Mouse (Mus musculus) limb, embryonic 12.5 days (tissue): ENCODE results near the gene Pyroxd1. TPM values are rescaled to one million over a fixed set of nuclear protein-coding genes. Genes with fewer than 3 reads are reported as not detected.

Experiments used
- ATAC-seq: fragments of 200-750 bp; cut with Nextera tagmentation; 2 replicates; pipeline ENCODE4 v1.8.0; 2017; ENCODE audit warnings: low read depth, moderate TSS enrichment; ENCODE audit not compliant: insufficient number of reproducible peaks, insufficient read depth, low FRiP score, low TSS enrichment
- H3K27ac ChIP-seq: fragments of 300-500 bp; sonication (generic); 2 replicates; pipeline ENCODE4 v1.5.1; 2016; ENCODE audit warnings: mild to moderate bottlenecking, moderate library complexity
- H3K27me3 ChIP-seq: fragments of 300-500 bp; sonication (generic); 2 replicates; pipeline ENCODE4 v1.6.1; 2016; ENCODE audit warnings: mild to moderate bottlenecking, moderate library complexity
- H3K36me3 ChIP-seq: fragments of 300-500 bp; sonication (generic); 2 replicates; pipeline ENCODE4 v1.6.1; 2016; ENCODE audit warnings: mild to moderate bottlenecking, moderate library complexity
- H3K4me1 ChIP-seq: fragments of 300-500 bp; sonication (generic); replicated peaks from 2 replicates; pipeline ENCODE4 v1.6.1; 2016
- H3K4me2 ChIP-seq: fragments of 300-500 bp; sonication (generic); 2 replicates; pipeline ENCODE4 v1.6.1; 2016; ENCODE audit warnings: mild to moderate bottlenecking, moderate library complexity
- H3K4me3 ChIP-seq: fragments of 300-500 bp; sonication (generic); replicated peaks from 2 replicates; pipeline ENCODE4 v1.5.1; 2016; ENCODE audit warnings: mild to moderate bottlenecking
- H3K9ac ChIP-seq: fragments of 300-500 bp; sonication (generic); replicated peaks from 2 replicates; pipeline ENCODE4 v1.6.1; 2016; ENCODE audit warnings: mild to moderate bottlenecking, moderate library complexity
- H3K9me3 ChIP-seq: fragments of 300-500 bp; sonication (generic); 2 replicates; pipeline ENCODE4 v1.6.1; 2016; ENCODE audit warnings: mild to moderate bottlenecking, moderate library complexity
- WGBS: fragments of 180-500 bp; shearing (Covaris S2); methylation state at CpG from one replicate; pipeline ENCODE4 v1.1.7; 2016; 5-methylcytosine and 5-hydroxymethylcytosine counted together
- polyA plus RNA-seq: library from polyadenylated mRNA; unstranded; fragments of >200 nt; fragmentation: Nextera tagmentation; extraction: Ambion mirVana; gene quantifications from 2 replicates; pipeline ENCODE4 v1.2.1, GENCODE M21; 2016

The Pyroxd1 gene
- polyA plus RNA-seq, 1 experiment from 2014 or later = 17.6 TPM

DNA sequence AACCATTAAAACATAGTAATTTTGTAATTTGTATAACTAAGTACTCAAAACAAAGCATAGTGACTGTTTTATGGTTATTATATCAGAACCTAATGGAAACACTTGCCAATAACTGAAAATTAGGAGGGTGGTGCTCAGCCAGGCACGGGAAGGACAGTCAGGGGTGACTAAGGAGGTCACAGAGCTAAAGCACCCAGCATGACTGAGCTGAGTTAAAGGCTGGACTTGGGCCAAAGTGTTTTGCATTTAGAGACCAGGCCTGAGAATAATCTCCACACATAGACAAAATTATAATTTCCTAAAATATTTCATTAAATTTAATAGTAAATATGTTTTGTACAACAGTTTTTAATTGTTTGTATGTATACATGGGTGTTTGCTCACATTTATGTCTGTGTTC lies 31.6 kb downstream of the Pyroxd1 start:
- no peaks in the 10 kb centered on the region for H3K9me3 ChIP-seq
- H3K4me3 ChIP-seq = no peak overlapping the region
- no peak for ATAC-seq
- no peak overlapping the region for H3K9ac ChIP-seq
- H3K4me1 ChIP-seq = no peaks in the 10 kb centered on the region
- no peak overlapping the region for H3K27ac ChIP-seq
- no peak overlapping the region for H3K4me2 ChIP-seq
- H3K27me3 ChIP-seq = no peaks in the 10 kb centered on the region; the same call in 1 of the 2 replicates
- 81% methylated on average over 1 of the region's 1 CpGs for WGBS
- H3K36me3 ChIP-seq = peaks cover 34% of the 10 kb centered on the region

- H3K9ac ChIP-seq = no peak overlapping the region
- H3K27me3 ChIP-seq = no peaks in the 10 kb centered on the region; the same call in 1 of the 2 replicates
- no peaks in the 10 kb centered on the region for H3K9me3 ChIP-seq
- 89% methylated on average over 8 of the region's 8 CpGs for WGBS
- no peaks in the 10 kb centered on the region for H3K4me1 ChIP-seq
- no peak for ATAC-seq
- no peak overlapping the region for H3K4me3 ChIP-seq
- no peak overlapping the region for H3K27ac ChIP-seq
- H3K4me2 ChIP-seq = no peak overlapping the region
- H3K36me3 ChIP-seq = peaks cover 25% of the 10 kb centered on the region
Measured at GRCm38 (mm10) chr6:142378576-142379330, 33.3 kb downstream of the Pyroxd1 start.

GRCm38 (mm10) chr6:142379961-142380360 lies 34.5 kb downstream of the Pyroxd1 start:
- H3K36me3 ChIP-seq = peaks cover 14% of the 10 kb centered on the region
- H3K9me3 ChIP-seq = no peaks in the 10 kb centered on the region
- WGBS = 91% methylated on average over 6 of the region's 6 CpGs

GRCm38 (mm10) chr6:142381615-142382014 lies 36.2 kb downstream of the Pyroxd1 start:
- 95% methylated on average over 7 of the region's 7 CpGs for WGBS
- no peak overlapping the region for H3K4me2 ChIP-seq
- 0 out of 2 replicates have a peak, but pooled peaks cover 6% of the 10 kb centered on the region for H3K4me1 ChIP-seq
- ATAC-seq = no peak
- no peak overlapping the region for H3K27ac ChIP-seq
- no peaks in the 10 kb centered on the region; the same call in 1 of the 2 replicates for H3K27me3 ChIP-seq
- peaks cover under 1% of the 10 kb centered on the region for H3K36me3 ChIP-seq
- H3K9ac ChIP-seq = no peak overlapping the region
- H3K4me3 ChIP-seq = no peak overlapping the region
- H3K9me3 ChIP-seq = no peaks in the 10 kb centered on the region

More at GRCm38 (mm10) chr6:142379961-142380360, 34.5 kb downstream of the Pyroxd1 start:
- no peaks in the 10 kb centered on the region; the same call in 1 of the 2 replicates for H3K27me3 ChIP-seq
- no peak overlapping the region for H3K4me2 ChIP-seq
- H3K4me1 ChIP-seq = no peaks in the 10 kb centered on the region
- H3K27ac ChIP-seq = no peak overlapping the region
- no peak overlapping the region for H3K9ac ChIP-seq
- ATAC-seq = no peak
- no peak overlapping the region for H3K4me3 ChIP-seq

GRCm38 (mm10) chr6:142384521-142384920 lies 39.1 kb downstream of the Pyroxd1 start:
- Histone ChIP-seq H3K4me2 (no peak overlapping the region), H3K36me3 (no peaks in the 10 kb centered on the region), H3K4me3 (no peak overlapping the region), H3K9ac (no peak overlapping the region), H3K9me3 (no peaks in the 10 kb centered on the region), H3K27ac (no peak overlapping the region), H3K4me1 (peaks cover 18% of the 10 kb centered on the region), H3K27me3 (no peaks in the 10 kb centered on the region; the same call in 1 of the 2 replicates)
- 92% methylated on average over 9 of the region's 9 CpGs for WGBS
- no peak for ATAC-seq

DNA sequence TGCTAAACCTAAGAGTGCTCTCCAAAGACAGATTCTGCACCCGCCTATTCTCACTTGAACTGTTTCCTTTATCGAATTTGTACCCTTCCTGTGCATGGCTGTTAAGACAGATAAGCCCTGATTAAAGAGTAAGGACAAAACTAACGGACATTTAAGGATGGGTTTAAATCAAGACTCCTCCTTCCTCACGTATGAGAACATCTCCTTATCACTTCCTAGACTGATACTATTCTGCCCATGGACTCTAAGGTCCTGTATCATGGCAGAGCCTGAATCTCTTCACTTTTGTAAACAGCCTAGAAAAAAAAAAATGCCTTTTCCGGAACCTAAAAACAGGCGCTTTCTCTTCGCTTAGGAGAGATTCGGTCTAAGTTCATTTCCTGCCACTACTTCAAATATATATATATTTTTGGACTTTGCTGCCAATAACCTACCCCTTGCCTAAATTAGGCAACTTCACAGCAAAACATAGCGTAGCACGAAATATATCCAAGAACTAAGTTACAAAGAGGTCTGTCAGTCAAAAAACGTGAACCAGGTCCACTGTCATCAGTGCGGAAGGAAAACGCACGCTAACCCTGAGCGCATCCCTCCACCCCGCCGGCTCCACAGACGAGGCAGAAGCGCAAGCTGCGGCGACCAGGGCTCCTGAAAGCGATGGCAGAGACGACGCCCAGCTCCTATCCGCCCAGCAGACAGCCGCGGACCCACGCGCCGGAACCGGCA lies 41.0 kb downstream of the Pyroxd1 start:
- no peak overlapping the region for H3K27ac ChIP-seq
- H3K36me3 ChIP-seq = no peaks in the 10 kb centered on the region
- peak overlapping the region; percentile 68 for H3K4me2 ChIP-seq
- peak overlapping the region; percentile 48; the same call in 1 of the 2 replicates for H3K9ac ChIP-seq
- H3K4me1 ChIP-seq = peaks cover 21% of the 10 kb centered on the region
- peak; percentile 69 for ATAC-seq
- H3K27me3 ChIP-seq = no peaks in the 10 kb centered on the region; the same call in 1 of the 2 replicates
- 6% methylated on average over 31 of the region's 31 CpGs for WGBS
- H3K9me3 ChIP-seq = no peaks in the 10 kb centered on the region
- peak overlapping the region; percentile 98 for H3K4me3 ChIP-seq

DNA sequence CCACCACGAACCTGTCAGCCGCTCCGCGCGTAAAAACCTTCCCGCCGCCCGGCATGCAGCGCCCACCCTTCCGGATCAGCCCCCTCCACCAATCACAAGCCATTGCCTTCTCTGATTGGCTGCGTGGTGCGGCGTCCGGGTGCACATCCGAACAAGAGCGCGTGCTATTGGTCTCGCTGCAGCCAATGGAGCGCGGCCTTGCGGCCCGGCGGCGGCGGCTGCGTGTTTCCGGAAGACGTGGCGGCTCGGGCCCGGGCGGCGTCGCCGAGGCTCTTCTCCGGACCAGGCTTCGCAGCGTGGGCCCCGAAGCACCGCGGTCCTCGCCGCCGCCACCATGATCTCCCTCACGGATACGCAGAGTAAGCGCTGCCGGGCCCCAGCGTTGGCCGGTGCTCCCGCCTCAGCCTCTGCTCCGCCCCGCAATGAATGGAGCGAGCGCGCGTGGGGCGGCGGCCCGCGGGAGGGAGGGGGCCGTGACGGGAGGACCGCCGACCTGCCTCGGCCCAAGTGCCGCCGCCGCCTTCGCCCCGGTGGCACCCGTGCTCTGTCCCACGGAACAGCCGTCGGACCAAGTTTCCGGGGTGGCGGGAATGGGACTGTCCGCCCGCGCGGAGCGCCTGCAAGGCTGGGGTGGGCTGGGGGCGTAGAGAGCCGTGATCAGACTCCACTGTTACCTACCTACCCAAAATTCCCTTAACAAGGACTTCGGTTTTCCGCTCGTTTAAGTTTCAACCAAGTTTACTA lies 41.7 kb downstream of the Pyroxd1 start, which contains the start of the genes Recql and Golt1b:
Recql (minus strand) TSS at position 77 of the 744 bp plus-strand sequence.
Golt1b (plus strand) TSS at position 211 of the 744 bp plus-strand sequence.
- Histone ChIP-seq H3K4me3 (peak within 1 kb of the TSS; percentile 98), H3K4me1 (peaks cover 27% of the 10 kb centered on the region), H3K27me3 (no peaks in the 10 kb centered on the region), H3K36me3 (no peaks in the 10 kb centered on the region), H3K4me2 (peak within 1 kb of the TSS; percentile 68), H3K9ac (peak within 1 kb of the TSS; percentile 88), H3K27ac (no peak within 1 kb of the TSS), H3K9me3 (no peaks in the 10 kb centered on the region)
- WGBS = under 1% methylated on average over 86 of the region's 87 CpGs
- ATAC-seq = peak; percentile 98

DNA sequence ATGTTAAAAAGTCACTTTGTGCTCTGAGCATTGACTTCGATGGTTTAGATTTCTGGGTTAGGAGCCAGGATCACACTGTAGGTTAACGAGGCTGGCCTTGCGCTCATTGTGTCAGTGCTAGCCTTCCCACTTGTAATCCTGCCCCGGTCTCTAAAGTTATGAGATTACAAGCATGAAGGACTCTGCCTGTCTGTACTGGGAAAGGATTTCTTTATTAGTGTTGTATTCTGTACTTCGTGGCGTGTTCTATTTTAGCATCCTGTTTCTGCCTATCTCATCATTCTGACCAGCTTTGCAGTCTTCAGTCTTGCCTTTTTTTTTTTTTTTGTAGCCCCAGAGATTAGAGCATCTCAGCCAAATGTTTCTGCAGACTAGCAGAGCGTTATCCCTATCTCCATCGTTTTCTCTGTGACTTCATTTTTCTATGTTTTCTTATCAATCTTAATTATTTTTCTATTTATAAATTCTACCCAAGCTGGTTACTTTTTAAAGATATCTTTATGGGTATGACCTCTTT lies 42.4 kb downstream of the Pyroxd1 start:
- peaks cover 27% of the 10 kb centered on the region for H3K4me1 ChIP-seq
- H3K4me2 ChIP-seq = peak overlapping the region; percentile 68
- H3K9ac ChIP-seq = peak overlapping the region; percentile 88
- H3K27me3 ChIP-seq = no peaks in the 10 kb centered on the region
- H3K4me3 ChIP-seq = peak overlapping the region; percentile 98
- H3K27ac ChIP-seq = no peak overlapping the region
- no peaks in the 10 kb centered on the region for H3K9me3 ChIP-seq
- 24% methylated on average over 8 of the region's 8 CpGs for WGBS
- ATAC-seq = no peak
- peaks cover under 1% of the 10 kb centered on the region; the same call in 1 of the 2 replicates for H3K36me3 ChIP-seq

GRCm38 (mm10) chr6:142389101-142389500 lies 43.6 kb downstream of the Pyroxd1 start:
- Histone ChIP-seq H3K4me2 (peak overlapping the region; percentile 68; the same call in 1 of the 2 replicates), H3K4me3 (no peak overlapping the region), H3K9me3 (no peaks in the 10 kb centered on the region), H3K27ac (no peak overlapping the region), H3K36me3 (peaks cover 13% of the 10 kb centered on the region), H3K27me3 (no peaks in the 10 kb centered on the region), H3K4me1 (peaks cover 27% of the 10 kb centered on the region), H3K9ac (no peak overlapping the region)
- 83% methylated on average over 2 of the region's 2 CpGs for WGBS
- ATAC-seq = no peak

- WGBS = 70% methylated on average over 5 of the region's 5 CpGs
- Histone ChIP-seq H3K36me3 (peaks cover 39% of the 10 kb centered on the region), H3K4me1 (peaks cover 21% of the 10 kb centered on the region), H3K9ac (no peak overlapping the region), H3K27ac (no peak overlapping the region), H3K4me3 (no peak overlapping the region), H3K4me2 (no peak overlapping the region), H3K27me3 (no peaks in the 10 kb centered on the region), H3K9me3 (no peaks in the 10 kb centered on the region)
- no peak for ATAC-seq
Measured at GRCm38 (mm10) chr6:142392312-142392711, 46.9 kb downstream of the Pyroxd1 start.
